Mouse (Mus musculus): ENCODE results near the gene Tnrc18. TPM values are rescaled to one million over a fixed set of nuclear protein-coding genes. Genes with fewer than 3 reads are reported as not detected.

Tnrc18 gene
- polyA plus RNA-seq, 1 experiment from 2014 or later: 39.3 TPM

DNA sequence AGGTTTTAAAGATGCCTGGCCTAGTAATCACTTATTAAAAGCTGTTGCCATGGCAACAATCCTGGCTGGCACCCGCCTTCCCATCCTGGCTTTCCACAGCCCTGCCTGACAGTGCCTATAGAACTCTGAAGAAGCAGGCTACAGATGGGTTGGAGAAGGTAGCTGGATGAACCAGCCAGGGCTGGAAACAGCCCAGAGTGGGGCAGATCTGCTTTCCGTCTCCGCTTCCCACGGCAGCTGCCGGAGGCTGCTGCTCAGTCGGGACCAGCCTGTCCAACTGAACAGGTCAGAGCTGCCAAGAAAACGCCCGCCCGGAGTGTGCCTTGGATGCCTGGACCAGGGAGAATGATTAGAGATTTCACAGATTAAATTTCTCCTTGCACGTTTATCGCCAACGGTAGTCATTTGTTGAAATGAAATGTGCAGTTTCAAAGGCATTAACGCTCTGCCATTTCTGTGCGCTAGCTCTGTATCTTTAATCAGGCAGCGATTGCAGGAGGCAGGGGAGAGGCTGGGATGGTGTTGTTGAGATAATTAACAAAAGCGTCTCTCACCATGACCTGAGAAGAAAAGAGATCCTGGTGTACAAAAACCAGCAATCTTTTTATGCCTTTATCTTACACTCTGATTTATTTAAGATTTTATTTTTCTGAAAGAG lies 56.0 kb downstream of the Tnrc18 start:
- no peaks in the 10 kb centered on the region for H3K9me3 ChIP-seq
- DNase-seq (ENCODE audit: low spot score): no peak
- no peaks in the 10 kb centered on the region for H3K4me1 ChIP-seq (replicated peaks)
- no peak overlapping the region for H3K27ac ChIP-seq
- no peak overlapping the region for H3K4me3 ChIP-seq
- H3K36me3 ChIP-seq: peaks cover 100% of the 10 kb centered on the region
- H3K27me3 ChIP-seq (ENCODE audit: insufficient read depth, poor library complexity, severe bottlenecking): no peaks in the 10 kb centered on the region
- WGBS: 96% methylated on average over 16 of the region's 16 CpGs

GRCm38 (mm10) chr5:142759786-142760185 lies 57.7 kb downstream of the Tnrc18 start:
- H3K27ac ChIP-seq: no peak overlapping the region
- no peak overlapping the region for H3K4me3 ChIP-seq
- no peak for DNase-seq (ENCODE audit: low spot score)
- no peaks in the 10 kb centered on the region for H3K27me3 ChIP-seq (ENCODE audit: insufficient read depth, poor library complexity, severe bottlenecking)
- H3K4me1 ChIP-seq (replicated peaks): no peaks in the 10 kb centered on the region
- H3K9me3 ChIP-seq: no peaks in the 10 kb centered on the region
- 92% methylated on average over 8 of the region's 8 CpGs for WGBS
- H3K36me3 ChIP-seq: peaks cover 100% of the 10 kb centered on the region

- peak overlapping the region; percentile 40; the same call in 1 of the 2 replicates for H3K27ac ChIP-seq
- no peaks in the 10 kb centered on the region for H3K9me3 ChIP-seq
- H3K36me3 ChIP-seq: peaks cover 95% of the 10 kb centered on the region
- no peak for DNase-seq (ENCODE audit: low spot score)
- WGBS: 52% methylated on average over 13 of the region's 13 CpGs
- no peak overlapping the region for H3K4me3 ChIP-seq
- H3K4me1 ChIP-seq (replicated peaks): peaks cover 13% of the 10 kb centered on the region; the same call in 1 of the 2 replicates
- no peaks in the 10 kb centered on the region for H3K27me3 ChIP-seq (ENCODE audit: insufficient read depth, poor library complexity, severe bottlenecking)
These were observed 65.2 kb downstream of the Tnrc18 start for GRCm38 (mm10) chr5:142752241-142752640.

DNA sequence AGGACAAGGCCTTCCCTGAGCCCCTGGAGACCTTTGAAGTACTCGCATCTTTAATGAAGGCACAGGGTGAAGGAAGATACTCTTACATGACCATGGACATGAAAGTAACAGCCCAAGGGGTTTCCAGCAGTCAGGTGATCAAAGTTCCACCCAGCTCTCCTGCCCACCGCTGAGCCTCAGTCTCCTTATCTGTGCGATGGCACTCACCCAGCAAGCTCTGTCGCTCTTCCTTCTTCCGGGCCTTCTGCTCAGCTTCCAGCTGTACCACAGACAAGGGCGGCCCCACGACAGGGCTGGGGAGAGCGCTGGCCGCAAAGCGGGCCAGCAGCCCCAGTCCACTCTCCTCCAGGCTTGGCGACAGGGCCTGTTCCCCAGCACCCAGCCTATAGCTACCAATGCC lies 67.3 kb downstream of the Tnrc18 start:
- H3K27ac ChIP-seq: 0 out of 2 replicates have a peak overlapping the region, but pooled peaks have one; percentile 29
- no peak overlapping the region for H3K4me3 ChIP-seq
- H3K9me3 ChIP-seq: no peaks in the 10 kb centered on the region
- WGBS: 90% methylated on average over 11 of the region's 11 CpGs
- no peak for DNase-seq (ENCODE audit: low spot score)
- H3K4me1 ChIP-seq (replicated peaks): peaks cover 13% of the 10 kb centered on the region; the same call in 1 of the 2 replicates
- peaks cover 95% of the 10 kb centered on the region for H3K36me3 ChIP-seq
- H3K27me3 ChIP-seq (ENCODE audit: insufficient read depth, poor library complexity, severe bottlenecking): no peaks in the 10 kb centered on the region

DNA sequence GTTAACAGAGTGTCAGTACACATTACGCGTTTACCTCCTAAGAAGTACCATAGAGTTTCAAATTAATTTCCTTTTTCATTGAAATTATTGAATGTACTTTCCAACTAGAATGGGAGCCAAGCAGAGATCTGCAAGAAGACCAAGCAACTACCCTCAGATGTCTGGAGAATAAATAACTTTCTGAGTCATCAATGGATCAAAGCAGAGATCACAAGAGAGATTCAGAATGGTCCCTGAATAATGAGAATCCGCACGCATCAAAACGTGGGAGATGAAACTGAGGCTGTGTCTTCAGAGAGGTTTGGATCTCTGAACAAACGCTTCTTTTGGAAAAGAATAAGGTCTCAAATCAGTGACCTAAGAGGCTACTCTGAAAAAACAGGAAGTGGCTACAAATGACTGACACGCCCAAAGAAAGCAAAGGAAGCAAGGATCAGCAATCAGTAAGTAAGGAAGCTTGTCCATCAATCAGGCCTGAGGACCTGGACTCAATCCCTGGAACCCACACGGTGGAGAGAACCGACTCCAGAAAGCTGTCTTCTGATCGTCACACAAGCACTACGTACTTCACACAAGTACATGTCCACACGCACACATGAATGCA lies 70.3 kb downstream of the Tnrc18 start:
- Histone ChIP-seq H3K27ac (no peak overlapping the region), H3K36me3 (peaks cover 98% of the 10 kb centered on the region), H3K27me3 (ENCODE audit: insufficient read depth, poor library complexity, severe bottlenecking) (no peaks in the 10 kb centered on the region), H3K4me1 (replicated peaks) (peaks cover 11% of the 10 kb centered on the region; the same call in 1 of the 2 replicates), H3K4me3 (no peak overlapping the region), H3K9me3 (0 out of 2 replicates have a peak, but pooled peaks cover 2% of the 10 kb centered on the region)
- no peak for DNase-seq (ENCODE audit: low spot score)
- WGBS: 84% methylated on average over 12 of the region's 12 CpGs

- WGBS: 91% methylated on average over 8 of the region's 8 CpGs
- H3K36me3 ChIP-seq: peaks cover 98% of the 10 kb centered on the region
- H3K27me3 ChIP-seq (ENCODE audit: insufficient read depth, poor library complexity, severe bottlenecking): no peaks in the 10 kb centered on the region
- H3K4me1 ChIP-seq (replicated peaks): 0 out of 2 replicates have a peak, but pooled peaks cover 4% of the 10 kb centered on the region
- DNase-seq (ENCODE audit: low spot score): no peak
- H3K9me3 ChIP-seq: 0 out of 2 replicates have a peak, but pooled peaks cover 2% of the 10 kb centered on the region
- H3K4me3 ChIP-seq: no peak overlapping the region
- H3K27ac ChIP-seq: no peak overlapping the region
These were observed 77.5 kb downstream of the Tnrc18 start for GRCm38 (mm10) chr5:142739941-142740340.

- H3K27ac ChIP-seq: no peak overlapping the region
- 90% methylated on average over 11 of the region's 11 CpGs for WGBS
These were observed 85.5 kb downstream of the Tnrc18 start for GRCm38 (mm10) chr5:142731916-142732315.

DNA sequence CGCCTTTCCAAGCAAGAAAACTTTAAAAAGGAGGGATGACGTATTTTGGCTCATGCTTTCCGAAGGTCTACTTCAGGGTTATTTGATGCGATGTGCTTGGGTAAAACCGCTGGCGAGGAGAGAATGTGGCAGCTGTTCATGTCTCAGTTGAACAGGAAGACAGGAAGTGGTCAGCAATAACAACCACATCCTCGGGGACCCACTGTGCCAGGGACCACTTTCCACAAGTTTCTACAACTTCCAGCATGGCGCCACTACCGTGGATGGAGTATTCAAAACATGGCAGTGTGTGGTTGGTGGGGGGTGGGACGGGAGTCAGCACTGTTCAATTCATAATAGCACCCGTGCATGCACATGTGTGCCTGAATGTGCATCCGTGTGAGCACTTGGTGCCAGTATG lies 87.2 kb downstream of the Tnrc18 start:
- Histone ChIP-seq H3K27ac (no peak overlapping the region), H3K4me3 (no peak overlapping the region), H3K27me3 (ENCODE audit: insufficient read depth, poor library complexity, severe bottlenecking) (no peaks in the 10 kb centered on the region), H3K4me1 (replicated peaks) (no peaks in the 10 kb centered on the region), H3K36me3 (peaks cover 100% of the 10 kb centered on the region), H3K9me3 (peaks cover 11% of the 10 kb centered on the region; the same call in 1 of the 2 replicates)
- no peak for DNase-seq (ENCODE audit: low spot score)
- WGBS: 94% methylated on average over 12 of the region's 12 CpGs

More at GRCm38 (mm10) chr5:142731916-142732315, 85.5 kb downstream of the Tnrc18 start:
- Histone ChIP-seq H3K4me3 (no peak overlapping the region), H3K4me1 (replicated peaks) (0 out of 2 replicates have a peak, but pooled peaks cover 4% of the 10 kb centered on the region), H3K9me3 (peaks cover 11% of the 10 kb centered on the region; the same call in 1 of the 2 replicates), H3K27me3 (ENCODE audit: insufficient read depth, poor library complexity, severe bottlenecking) (no peaks in the 10 kb centered on the region), H3K36me3 (peaks cover 100% of the 10 kb centered on the region)
- DNase-seq (ENCODE audit: low spot score): no peak

- no peak for DNase-seq (ENCODE audit: low spot score)
- Histone ChIP-seq H3K27ac (no peak overlapping the region), H3K4me1 (replicated peaks) (0 out of 2 replicates have a peak, but pooled peaks cover 2% of the 10 kb centered on the region), H3K36me3 (peaks cover 86% of the 10 kb centered on the region), H3K4me3 (no peak overlapping the region), H3K9me3 (peaks cover 11% of the 10 kb centered on the region; the same call in 1 of the 2 replicates), H3K27me3 (ENCODE audit: insufficient read depth, poor library complexity, severe bottlenecking) (no peaks in the 10 kb centered on the region)
- WGBS: 96% methylated on average over 16 of the region's 16 CpGs
These were observed 89.2 kb downstream of the Tnrc18 start for GRCm38 (mm10) chr5:142728301-142728700.

DNA sequence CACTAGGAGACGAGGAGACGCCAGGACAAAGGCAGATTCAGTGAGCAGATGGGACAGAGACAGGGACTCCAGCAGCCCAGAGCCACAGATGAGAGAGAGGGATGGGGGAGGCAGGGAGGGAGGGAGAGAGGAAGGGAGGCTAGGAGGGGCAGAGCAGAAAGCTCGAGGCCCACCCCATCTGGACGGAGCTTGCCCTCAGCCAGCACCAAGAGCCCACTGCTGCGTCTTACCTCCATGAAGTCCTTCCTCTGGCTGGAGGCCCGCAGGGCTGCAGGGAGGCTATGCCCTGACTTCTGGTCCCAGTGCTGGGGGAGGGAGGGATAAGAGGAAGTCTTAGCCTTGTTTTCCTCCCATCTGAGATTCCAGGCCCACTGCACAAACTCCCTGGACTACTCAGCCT lies 90.7 kb downstream of the Tnrc18 start:
- no peaks in the 10 kb centered on the region for H3K27me3 ChIP-seq (ENCODE audit: insufficient read depth, poor library complexity, severe bottlenecking)
- peaks cover 76% of the 10 kb centered on the region for H3K36me3 ChIP-seq
- 0 out of 2 replicates have a peak overlapping the region, but pooled peaks have one; percentile 23 for H3K27ac ChIP-seq
- WGBS: 86% methylated on average over 6 of the region's 6 CpGs
- DNase-seq (ENCODE audit: low spot score): no peak
- no peak overlapping the region for H3K4me3 ChIP-seq
- 0 out of 2 replicates have a peak, but pooled peaks cover 2% of the 10 kb centered on the region for H3K4me1 ChIP-seq (replicated peaks)
- H3K9me3 ChIP-seq: peaks cover 11% of the 10 kb centered on the region; the same call in 1 of the 2 replicates

GRCm38 (mm10) chr5:142724265-142724664 lies 93.2 kb downstream of the Tnrc18 start:
- peaks cover 71% of the 10 kb centered on the region for H3K36me3 ChIP-seq
- H3K27ac ChIP-seq: no peak overlapping the region
- 92% methylated on average over 7 of the region's 7 CpGs for WGBS

GRCm38 (mm10) chr5:142723520-142724133 lies 93.8 kb downstream of the Tnrc18 start:
- Histone ChIP-seq H3K36me3 (peaks cover 70% of the 10 kb centered on the region), H3K27ac (no peak overlapping the region), H3K9me3 (peaks cover 11% of the 10 kb centered on the region; the same call in 1 of the 2 replicates), H3K4me3 (no peak overlapping the region), H3K27me3 (ENCODE audit: insufficient read depth, poor library complexity, severe bottlenecking) (no peaks in the 10 kb centered on the region), H3K4me1 (replicated peaks) (0 out of 2 replicates have a peak, but pooled peaks cover 2% of the 10 kb centered on the region)
- DNase-seq (ENCODE audit: low spot score): peak; percentile 69
- WGBS: 15% methylated on average over 7 of the region's 7 CpGs

More at GRCm38 (mm10) chr5:142724265-142724664, 93.2 kb downstream of the Tnrc18 start:
- Histone ChIP-seq H3K9me3 (peaks cover 11% of the 10 kb centered on the region; the same call in 1 of the 2 replicates), H3K27me3 (ENCODE audit: insufficient read depth, poor library complexity, severe bottlenecking) (no peaks in the 10 kb centered on the region), H3K4me1 (replicated peaks) (0 out of 2 replicates have a peak, but pooled peaks cover 2% of the 10 kb centered on the region), H3K4me3 (no peak overlapping the region)
- DNase-seq (ENCODE audit: low spot score): no peak

Measured in hindbrain, embryonic 10.5 days (tissue).